Mouse (Mus musculus) intestine, embryonic 15.5 days (tissue): ENCODE measurements around the gene Topbp1. TPM values are rescaled to one million over a fixed set of nuclear protein-coding genes. Genes with fewer than 3 reads are reported as not detected.

Experiments
- ATAC-seq: fragments of 200-750 bp; cut with Nextera tagmentation; 2 replicates; pipeline ENCODE4 v1.8.0; 2017; ENCODE audit warnings: moderate TSS enrichment, moderate library complexity
- H3K27ac ChIP-seq: fragments of 300-500 bp; sonication (generic); 2 replicates; pipeline ENCODE4 v1.5.1; 2015; ENCODE audit warnings: mild to moderate bottlenecking, inconsistent platforms
- H3K27me3 ChIP-seq: fragments of 300-500 bp; sonication (generic); replicated peaks from 2 replicates; pipeline ENCODE4 v1.6.1; 2015; ENCODE audit warnings: inconsistent platforms
- H3K36me3 ChIP-seq: fragments of 300-500 bp; sonication (generic); 2 replicates; pipeline ENCODE4 v1.6.1; 2015; ENCODE audit warnings: inconsistent platforms
- H3K4me1 ChIP-seq: fragments of 300-500 bp; sonication (generic); replicated peaks from 2 replicates; pipeline ENCODE4 v1.6.1; 2015; ENCODE audit warnings: inconsistent platforms
- H3K4me2 ChIP-seq: fragments of 300-500 bp; sonication (generic); replicated peaks from 2 replicates; pipeline ENCODE4 v1.6.1; 2015; ENCODE audit warnings: mild to moderate bottlenecking, inconsistent platforms
- H3K4me3 ChIP-seq: fragments of 300-500 bp; sonication (generic); replicated peaks from 2 replicates; pipeline ENCODE4 v1.5.1; 2015; ENCODE audit warnings: inconsistent platforms
- H3K9ac ChIP-seq: fragments of 300-500 bp; sonication (generic); 2 replicates; pipeline ENCODE4 v1.6.1; 2015; ENCODE audit warnings: inconsistent platforms
- H3K9me3 ChIP-seq: fragments of 300-500 bp; sonication (generic); 2 replicates; pipeline ENCODE4 v1.6.1; 2016; ENCODE audit warnings: inconsistent platforms
- WGBS: fragments of 180-500 bp; shearing (Covaris S2); methylation state at CpG from one replicate; pipeline ENCODE4 v1.1.7; 2015; 5-methylcytosine and 5-hydroxymethylcytosine counted together
- polyA plus RNA-seq: library from polyadenylated mRNA; unstranded; fragments of >200 nt; fragmentation: Nextera tagmentation; extraction: Ambion mirVana; gene quantifications from 2 replicates; pipeline ENCODE4 v1.2.1, GENCODE M21; 2015

Gene Topbp1
- polyA plus RNA-seq, 1 experiment from 2014 or later, result 62.3 TPM

DNA sequence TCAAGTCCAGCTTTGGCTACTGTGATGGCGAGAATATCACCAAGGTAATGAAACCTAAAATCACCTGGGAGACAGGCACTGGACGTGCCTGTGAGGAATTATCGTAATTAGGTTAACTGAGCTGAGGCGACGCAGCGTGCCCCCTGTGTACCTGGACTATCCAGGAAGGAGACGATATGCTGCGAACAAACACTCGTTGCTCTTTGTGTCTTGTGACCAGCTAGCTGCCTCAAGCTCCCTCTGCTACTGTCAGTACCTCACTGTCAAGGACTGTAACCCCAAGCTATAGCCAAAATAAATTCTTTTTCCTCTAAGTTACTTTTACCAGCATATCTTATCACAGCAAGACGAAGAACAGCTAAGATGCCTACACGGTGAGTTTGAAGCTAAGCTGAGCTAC, 88.2 kb downstream of the Topbp1 start:
- no peaks in the 10 kb centered on the region for H3K27me3 ChIP-seq
- H3K4me3 ChIP-seq, result no peak overlapping the region
- 87% methylated on average over 11 of the region's 11 CpGs for WGBS
- H3K27ac ChIP-seq, result no peak overlapping the region
- H3K4me2 ChIP-seq, result no peak overlapping the region
- no peaks in the 10 kb centered on the region for H3K36me3 ChIP-seq
- no peaks in the 10 kb centered on the region for H3K4me1 ChIP-seq
- no peaks in the 10 kb centered on the region for H3K9me3 ChIP-seq
- no peak overlapping the region for H3K9ac ChIP-seq
- ATAC-seq, result no peak

DNA sequence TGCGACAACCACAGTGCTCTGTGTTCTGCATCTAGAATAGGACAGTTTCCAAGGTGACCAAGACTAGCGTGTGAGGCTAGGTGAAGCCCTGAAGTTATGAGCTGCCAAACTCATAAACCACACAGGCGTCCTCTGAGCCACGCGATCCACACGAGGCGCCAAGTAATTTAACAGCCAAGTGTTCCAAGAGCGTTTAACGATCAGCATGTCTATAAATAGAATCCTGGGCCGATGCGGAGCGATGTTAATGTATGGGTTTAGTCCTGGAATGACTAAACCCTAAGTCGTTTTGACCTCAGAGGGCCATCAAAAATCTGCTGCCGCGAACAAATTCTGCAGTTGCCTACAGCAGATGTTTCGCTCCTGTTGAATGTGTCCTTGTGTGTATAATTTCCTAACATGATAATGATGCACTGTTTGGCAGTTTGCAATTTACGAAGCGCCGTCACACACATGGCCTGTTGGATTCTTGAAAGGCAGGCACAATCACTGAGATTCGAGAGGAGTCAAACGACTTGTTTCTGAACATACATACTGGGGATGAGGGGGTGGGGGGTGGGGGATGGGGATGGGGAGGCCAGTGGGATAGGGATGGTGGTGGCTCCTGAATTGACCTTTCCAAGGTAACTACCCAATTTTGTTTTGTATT, 93.6 kb downstream of the Topbp1 start:
- WGBS, result 42% methylated on average over 21 of the region's 21 CpGs
- H3K27me3 ChIP-seq, result no peaks in the 10 kb centered on the region
- H3K4me3 ChIP-seq, result no peak overlapping the region
- no peaks in the 10 kb centered on the region for H3K36me3 ChIP-seq
- H3K27ac ChIP-seq, result no peak overlapping the region
- no peak for ATAC-seq
- 0 out of 2 replicates have a peak overlapping the region, but pooled peaks have one; percentile 12 for H3K4me2 ChIP-seq
- no peaks in the 10 kb centered on the region for H3K4me1 ChIP-seq
- H3K9me3 ChIP-seq, result no peaks in the 10 kb centered on the region
- H3K9ac ChIP-seq, result no peak overlapping the region

Other genes with a start within 250 kb of the Topbp1 start
- 5.7 and 5.9 TPM in 2 replicates for gene Rab6b, start 193.4 kb upstream of the Topbp1 start, polyA plus RNA-seq
- 46.4 and 55.2 TPM in 2 replicates for gene Srprb, start 103.1 kb upstream of the Topbp1 start, polyA plus RNA-seq
- gene Gm20425, start 74.9 kb upstream of the Topbp1 start, polyA plus RNA-seq, result 0.21 and 8.8 TPM in 2 replicates
- gene Trf, start 74.8 kb upstream of the Topbp1 start, polyA plus RNA-seq, result 188 and 277 TPM in 2 replicates
- 2.3 and 2.4 TPM in 2 replicates for gene 1300017J02Rik, start 133 bp upstream of the Topbp1 start, polyA plus RNA-seq
- 90.7 and 97.1 TPM in 2 replicates for gene Cdv3, start 60.6 kb downstream of the Topbp1 start, polyA plus RNA-seq
- gene Bfsp2, start 175.2 kb downstream of the Topbp1 start, polyA plus RNA-seq, result 0.19 and 0.76 TPM in 2 replicates